Mouse (Mus musculus): ENCODE results near the gene Aqp9.

Aqp9 gene

GRCm38 (mm10) chr9:71068866-71069390, 99.6 kb downstream of the Aqp9 start:
- in situ Hi-C loops (cut with MseI, MboI), result no loop called here

DNA sequence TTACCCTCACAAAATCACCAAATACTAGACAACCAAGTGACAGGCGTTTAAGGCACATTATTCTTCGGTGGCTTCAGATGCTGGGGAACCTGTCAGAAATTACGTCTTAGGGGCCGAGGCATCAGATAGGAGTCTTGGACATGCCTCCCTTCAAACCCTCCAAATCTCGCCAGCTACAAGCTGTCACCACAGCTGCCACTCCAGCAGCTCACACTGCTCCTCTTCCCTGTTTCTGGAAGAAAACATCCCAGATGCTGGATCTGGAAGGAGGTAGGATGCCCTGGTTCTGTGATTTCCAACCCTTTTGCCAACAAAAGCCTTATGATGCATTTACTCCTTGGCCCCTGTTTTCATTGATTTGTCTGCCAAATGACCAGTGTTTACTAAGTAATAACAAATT, 101.3 kb downstream of the Aqp9 start:
- in situ Hi-C loops (cut with MseI, MboI), result no loop called here

DNA sequence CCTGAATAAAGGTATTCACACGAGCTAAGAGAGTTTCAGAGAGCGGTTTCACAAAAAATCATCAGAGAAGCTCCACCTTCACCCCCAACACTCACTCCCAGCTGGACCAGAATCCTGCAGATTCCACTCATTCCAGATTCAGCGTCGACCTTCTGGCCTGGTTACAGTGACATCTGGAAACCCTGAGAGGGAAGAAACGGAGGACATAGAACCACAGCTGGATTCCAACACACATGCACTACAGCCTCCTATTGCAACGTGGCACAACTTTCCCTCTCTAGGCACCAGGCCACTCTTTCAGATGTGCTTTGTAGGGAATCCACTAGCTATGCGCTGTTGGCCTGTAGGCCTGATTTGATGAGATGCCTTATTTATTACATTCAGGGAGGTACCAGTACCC, 102.0 kb downstream of the Aqp9 start:
- in situ Hi-C loops (cut with MseI, MboI), result no loop called here

GRCm38 (mm10) chr9:71065343-71065875, 103.1 kb downstream of the Aqp9 start:
- in situ Hi-C loops (cut with MseI, MboI), result no loop called here

DNA sequence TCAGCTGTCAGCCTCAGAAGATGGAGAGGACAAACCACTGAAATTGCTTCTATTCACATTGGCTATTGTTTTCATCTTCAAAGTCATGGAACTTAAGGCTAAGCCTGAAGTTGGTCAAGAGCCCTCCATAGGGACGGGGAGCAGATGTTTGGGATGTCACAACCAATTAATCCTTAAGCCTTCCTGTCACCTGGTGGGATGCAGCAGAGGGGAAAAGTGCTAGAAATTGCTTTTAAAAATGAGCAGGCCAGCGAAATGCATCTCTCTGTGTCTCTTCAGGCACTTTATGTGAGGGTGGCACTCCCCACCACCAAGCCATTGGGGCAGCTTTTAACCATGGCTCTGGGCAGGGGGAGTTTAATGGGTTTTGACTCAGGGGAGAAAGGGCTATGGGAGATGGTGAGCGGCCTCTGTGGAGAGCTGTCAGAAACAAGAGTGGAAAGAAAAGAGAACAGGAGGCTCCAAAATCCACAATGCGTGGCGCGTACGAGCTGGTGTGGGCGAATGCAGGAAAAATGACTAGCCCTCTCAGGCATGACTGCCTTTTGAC, 104.1 kb downstream of the Aqp9 start:
- in situ Hi-C loops (cut with MseI, MboI), result no loop called here

DNA sequence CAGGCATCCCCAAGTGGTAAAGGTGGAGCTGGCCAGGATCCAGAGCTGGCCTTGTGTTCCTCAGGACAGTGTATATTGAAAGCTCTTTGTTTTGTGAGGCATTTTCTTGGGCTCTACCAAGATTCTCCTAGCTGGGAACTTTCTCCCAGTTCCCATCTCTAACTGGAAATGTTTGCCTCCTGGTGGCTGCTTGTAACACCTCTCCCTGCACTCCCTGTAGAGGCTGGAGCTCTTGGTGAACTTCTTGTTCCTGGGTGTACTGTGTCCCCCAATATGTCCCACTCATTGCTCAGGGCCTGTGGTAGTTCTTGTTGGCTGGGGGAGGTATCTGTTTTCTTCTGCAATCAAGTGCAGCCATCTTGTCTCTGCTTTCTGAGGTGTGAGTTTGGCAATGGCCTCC, 104.9 kb downstream of the Aqp9 start:
- in situ Hi-C loops (cut with MseI, MboI), result no loop called here

- in situ Hi-C loops (cut with MseI, MboI), result no loop called here
Measured at GRCm38 (mm10) chr9:71062976-71063375, 105.5 kb downstream of the Aqp9 start.

DNA sequence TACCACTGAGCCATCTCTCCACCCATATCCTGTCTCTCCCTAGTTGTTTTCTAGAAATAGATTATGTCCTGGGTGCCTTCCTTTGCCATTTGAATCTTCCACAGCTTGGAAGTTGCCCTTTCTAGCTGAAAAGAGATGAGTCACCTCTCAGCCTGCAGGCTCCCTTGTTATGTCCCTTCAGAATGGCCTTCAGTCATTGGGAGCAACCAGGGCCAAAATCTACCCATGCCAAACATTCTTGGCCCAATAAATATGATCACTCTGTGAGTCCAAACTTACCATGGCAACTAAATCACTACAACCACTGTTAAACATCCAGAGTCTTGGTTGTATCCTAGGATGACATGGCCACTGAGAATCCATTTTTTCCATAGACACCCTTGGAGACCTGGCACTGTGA, 106.2 kb downstream of the Aqp9 start:
- in situ Hi-C loops (cut with MseI, MboI), result no loop called here

Data from mouse trophoblast stem cell (cell line).